Mouse (Mus musculus) cerebellum, postnatal 36 days (tissue): ENCODE measurements around the gene Gm21973.

Source experiments
- DNase-seq, 2 experiments: peaks; one replicate each; pipeline ENCODE4 v3.0.0; 2021 to 2022; ENCODE audit warnings: mixed read lengths in 2 of 2

Gm21973 gene

GRCm38 (mm10) chr15:10409842-10410241 is 84.7 kb downstream of the Gm21973 start:
- DNase-seq, result no peak

DNA sequence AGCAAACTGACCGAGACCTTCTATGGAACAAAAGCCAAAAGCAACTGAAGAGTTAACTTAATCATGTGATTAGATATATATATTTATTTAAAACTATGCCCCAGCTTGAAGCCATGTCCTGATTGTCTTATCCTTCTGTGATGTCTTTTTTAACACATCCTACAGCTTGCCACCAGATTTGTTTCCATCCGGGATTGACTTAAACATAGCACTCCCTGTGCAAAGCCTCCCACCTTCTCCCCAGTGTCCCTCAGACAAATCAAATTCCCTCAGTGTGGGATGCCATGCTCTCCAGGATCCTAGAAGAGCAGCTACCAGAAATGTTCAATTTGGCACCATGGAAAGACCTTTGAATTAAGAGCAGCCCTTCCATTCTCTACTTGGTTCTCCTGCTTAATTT is 85.7 kb downstream of the Gm21973 start:
- no peak for DNase-seq

- no peak for DNase-seq
Measured at GRCm38 (mm10) chr15:10413656-10414055, 88.5 kb downstream of the Gm21973 start.

DNA sequence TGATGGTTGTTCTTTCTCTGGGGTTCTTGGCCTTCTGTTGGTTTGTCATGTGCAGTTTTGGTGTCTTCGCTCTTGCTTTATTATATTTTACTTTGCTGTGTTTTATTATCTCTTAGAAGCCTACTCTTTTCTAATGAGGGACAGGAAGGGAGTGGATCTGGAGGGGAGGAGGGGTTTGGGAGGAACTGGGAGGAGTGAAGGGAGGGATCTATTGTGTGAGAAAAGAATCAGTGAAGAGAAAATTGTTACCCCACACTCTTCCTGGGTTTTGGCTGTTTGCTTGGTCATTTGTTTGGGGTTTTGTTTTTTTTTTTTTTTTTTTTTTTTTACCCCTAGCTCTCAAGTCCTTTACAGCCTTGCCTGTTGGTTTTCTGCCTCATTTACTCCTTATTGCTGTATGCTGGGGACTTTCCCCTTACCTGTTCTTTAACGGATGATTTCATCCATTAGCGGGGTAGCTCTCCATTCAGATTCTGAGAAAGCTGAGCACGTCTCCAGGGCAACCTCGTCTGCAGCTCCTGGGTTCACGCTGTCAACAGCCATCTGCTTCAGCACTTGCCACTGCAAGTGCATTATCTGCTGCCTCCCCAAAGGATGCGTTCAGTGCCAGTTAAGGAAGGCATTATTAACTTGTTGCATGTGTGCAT is 96.1 kb downstream of the Gm21973 start:
- no peak for DNase-seq

- DNase-seq, result no peak
Measured at GRCm38 (mm10) chr15:10421785-10422144, 96.6 kb downstream of the Gm21973 start.
